Mouse (Mus musculus): ENCODE measurements around the gene Pkp4.

DNA sequence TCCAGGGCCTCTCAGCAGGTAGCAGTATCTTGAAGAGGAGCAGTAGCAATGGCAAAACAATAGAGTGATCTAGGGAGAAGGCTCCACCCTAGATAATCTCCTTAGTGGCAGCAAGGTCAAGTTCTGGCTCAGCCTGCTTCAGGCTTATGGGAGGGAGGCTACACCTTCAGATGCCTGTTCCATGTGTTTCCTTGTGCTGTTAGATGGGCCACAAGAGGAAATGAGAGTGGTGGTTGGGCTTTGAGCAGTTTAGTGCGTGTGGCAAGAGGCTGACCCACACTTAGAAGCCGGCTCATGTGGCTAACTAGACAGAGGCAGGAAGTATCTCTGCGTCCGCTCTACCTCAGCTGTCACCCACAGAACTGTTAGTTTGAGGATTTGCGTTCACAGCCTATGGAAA lies 70.9 kb downstream of the Pkp4 start:
- TF ChIP-seq GATA1 (IDR thresholded peaks at IDR 0.05; ENCODE audit: low read depth, low read length) (no peak), MEF2A (IDR thresholded peaks at IDR 0.05; ENCODE audit: extremely low read depth, insufficient replicate concordance, low read depth, low read length, poor library complexity, severe bottlenecking) (no peak), CTCF (IDR thresholded peaks at IDR 0.05 in 2 of 3, conservative IDR thresholded peaks at IDR 0.05 in 1 of 3; ENCODE audit: control insufficient read depth in 1 of 3, insufficient read depth in 1 of 3, low read depth in 2 of 3, low read length in 3 of 3, poor library complexity in 1 of 3, severe bottlenecking in 1 of 3) (no peak), MXI1 (IDR thresholded peaks at IDR 0.05; ENCODE audit: low read depth, low read length) (no peak), EP300 (IDR thresholded peaks at IDR 0.05; ENCODE audit: low read depth in 1 of 2, low read length in 2 of 2) (no peak), POLR2A (IDR thresholded peaks at IDR 0.05; ENCODE audit: control insufficient read depth in 1 of 2, insufficient read depth in 1 of 2, low read depth in 1 of 2, low read length in 2 of 2, poor library complexity in 1 of 2) (no peak), MYC (IDR thresholded peaks at IDR 0.05; ENCODE audit: low read depth, low read length) (no peak), NELFE (IDR thresholded peaks at IDR 0.05; ENCODE audit: low read depth, low read length) (no peak), POLR2AphosphoS5 (IDR thresholded peaks at IDR 0.05; ENCODE audit: borderline replicate concordance, low read depth, low read length) (no peak)
